Comparison of ENCODE assay signal across 8 mouse cellular contexts in genomic region chr2:180103151-180103977, GRCm38 (mm10). TPM values are rescaled to one million over a fixed set of nuclear protein-coding genes. Genes with fewer than 3 reads are reported as not detected.
DNase-seq lines count a peak whose midpoint lies in the region; ATAC-seq and TF ChIP-seq lines count a peak whose summit lies in the region.

No protein-coding gene starts in this region.

- H3K9me3 ChIP-seq in intestine, embryonic 16.5 days (ENCODE audit: control insufficient read depth, low read length): no peaks in the 10 kb centered on the region
- no peaks in the 10 kb centered on the region for H3K9me3 ChIP-seq in neural tube, embryonic 15.5 days (replicated peaks)

- H3K27ac ChIP-seq in gastrocnemius, adult 2 months: no peak overlapping the region
- no peak overlapping the region for H3K27ac ChIP-seq in testis, adult 2 months (ENCODE audit: control insufficient read depth, insufficient read depth, low read depth, low read length)
- no peak overlapping the region for H3K27ac ChIP-seq in intestine, embryonic 16.5 days (ENCODE audit: low read length)
- H3K27ac ChIP-seq in neural tube, embryonic 15.5 days (replicated peaks): no peak overlapping the region

- H3K9ac ChIP-seq in intestine, embryonic 16.5 days (ENCODE audit: low read depth, low read length): no peak overlapping the region
- H3K9ac ChIP-seq in neural tube, embryonic 15.5 days (replicated peaks): peak overlapping the region; percentile 47

- intact Hi-C loops in gastrocnemius, adult 2 months (cut with DNase I): no loop called here

- no peak for TF ChIP-seq CTCF in gastrocnemius, adult 2 months (IDR thresholded peaks at IDR 0.05)
- TF ChIP-seq CTCF in testis, adult 2 months (IDR thresholded peaks at IDR 0.05; ENCODE audit: control insufficient read depth, insufficient read depth, insufficient replicate concordance, low read depth, low read length): no peak

- H3K4me3 ChIP-seq in gastrocnemius, adult 2 months: peak overlapping the region; percentile 77
- H3K4me3 ChIP-seq in testis, adult 2 months (ENCODE audit: control insufficient read depth, low read depth, low read length): peak overlapping the region; percentile 46
- H3K4me3 ChIP-seq in intestine, embryonic 16.5 days (ENCODE audit: low read length): peak overlapping the region; percentile 61
- H3K4me3 ChIP-seq in neural tube, embryonic 15.5 days (replicated peaks): peak overlapping the region; percentile 57

- TF ChIP-seq POLR2A in testis, adult 2 months (IDR thresholded peaks at IDR 0.05; ENCODE audit: control insufficient read depth, low read depth, low read length): no peak

- H3K4me2 ChIP-seq in intestine, embryonic 16.5 days (ENCODE audit: low read depth, low read length): peak overlapping the region; percentile 98
- H3K4me2 ChIP-seq in neural tube, embryonic 15.5 days: peak overlapping the region; percentile 96

- H3K36me3 ChIP-seq in testis, adult 2 months (ENCODE audit: control insufficient read depth, insufficient read depth, low read length): no peaks in the 10 kb centered on the region
- H3K36me3 ChIP-seq in intestine, embryonic 16.5 days (ENCODE audit: control insufficient read depth, insufficient read depth, low read length): no peaks in the 10 kb centered on the region
- no peaks in the 10 kb centered on the region for H3K36me3 ChIP-seq in neural tube, embryonic 15.5 days

- DNase-seq in gastrocnemius, adult 2 months: no peak
- DNase-seq in gastrocnemius, adult 18-20 months (ENCODE audit: low spot score): no peak
- DNase-seq in testis, postnatal 10 days (ENCODE audit: low spot score): no peak
- DNase-seq in adrenal gland, postnatal 14 days: no peak
- DNase-seq in ovary, postnatal 10 days (ENCODE audit: low spot score): no peak

- under 1% methylated on average over 57 of the region's 57 CpGs for WGBS in intestine, embryonic 16.5 days
- WGBS in neural tube, embryonic 15.5 days: under 1% methylated on average over 56 of the region's 57 CpGs

- no peak for ATAC-seq in intestine, embryonic 16.5 days
- ATAC-seq in neural tube, embryonic 15.5 days (ENCODE audit: low FRiP score): no peak

- H3K4me1 ChIP-seq in testis, adult 2 months (ENCODE audit: control insufficient read depth, insufficient read depth, low read length): peaks cover 19% of the 10 kb centered on the region
- H3K4me1 ChIP-seq in intestine, embryonic 16.5 days (ENCODE audit: control insufficient read depth, insufficient read depth, low read length): peaks cover 16% of the 10 kb centered on the region
- peaks cover 35% of the 10 kb centered on the region for H3K4me1 ChIP-seq in neural tube, embryonic 15.5 days

- no peaks in the 10 kb centered on the region for H3K27me3 ChIP-seq in testis, adult 2 months (ENCODE audit: control insufficient read depth, insufficient read depth, low read length)
- peaks cover 60% of the 10 kb centered on the region for H3K27me3 ChIP-seq in intestine, embryonic 16.5 days (replicated peaks; ENCODE audit: control insufficient read depth, insufficient read depth, low read length)
- H3K27me3 ChIP-seq in neural tube, embryonic 15.5 days (replicated peaks): peaks cover 66% of the 10 kb centered on the region

RNA-seq across cellular contexts. Expression of gene Hrh3, which starts 0.9 kb away (rescaled TPM):
- not detected for total RNA-seq in gastrocnemius, adult 2 months (2021)
- total RNA-seq in gastrocnemius, adult 18-20 months (2021): not detected
- polyA plus RNA-seq in testis, adult 2 months (2012; rRNA removed): 5.1 and 5.9 TPM in 2 replicates
- 0.07 and 0.09 TPM in 2 replicates for polyA plus RNA-seq in intestine, embryonic 16.5 days (2015; fragmentation: Nextera tagmentation; extraction: Ambion mirVana)
- 1.3 and 1.9 TPM in 2 replicates for polyA plus RNA-seq in neural tube, embryonic 15.5 days (2015; fragmentation: Nextera tagmentation; extraction: Ambion mirVana)
- total RNA-seq in adrenal gland, postnatal 14 days (2021): 0.41 TPM in 1 of 2 replicates, not detected in the other

RNA-seq across cellular contexts. Expression of gene Osbpl2, which starts 15.7 kb away (rescaled TPM):
- total RNA-seq in gastrocnemius, adult 2 months (2021): 10 to 100 TPM; 16.3 to 18.6 TPM
- 10 to 100 TPM; 16.9 to 18.8 TPM for total RNA-seq in gastrocnemius, adult 18-20 months (2021)
- 16.0 and 18.5 TPM in 2 replicates for polyA plus RNA-seq in testis, adult 2 months (2012; rRNA removed)
- 30.4 and 32.4 TPM in 2 replicates for polyA plus RNA-seq in intestine, embryonic 16.5 days (2015; fragmentation: Nextera tagmentation; extraction: Ambion mirVana)
- polyA plus RNA-seq in neural tube, embryonic 15.5 days (2015; fragmentation: Nextera tagmentation; extraction: Ambion mirVana): 63.8 and 71.8 TPM in 2 replicates
- 36.1 and 36.2 TPM in 2 replicates for total RNA-seq in adrenal gland, postnatal 14 days (2021)

RNA-seq across cellular contexts. Expression of gene Mtg2, which starts 33.0 kb away (rescaled TPM):
- 10 to 100 TPM; 13.0 to 17.4 TPM for total RNA-seq in gastrocnemius, adult 2 months (2021)
- 10 to 100 TPM; 15.0 to 15.3 TPM for total RNA-seq in gastrocnemius, adult 18-20 months (2021)
- polyA plus RNA-seq in testis, adult 2 months (2012; rRNA removed): 7.0 and 7.8 TPM in 2 replicates
- 25.4 and 31.0 TPM in 2 replicates for polyA plus RNA-seq in intestine, embryonic 16.5 days (2015; fragmentation: Nextera tagmentation; extraction: Ambion mirVana)
- polyA plus RNA-seq in neural tube, embryonic 15.5 days (2015; fragmentation: Nextera tagmentation; extraction: Ambion mirVana): 35.1 and 37.6 TPM in 2 replicates
- 14.6 and 17.9 TPM in 2 replicates for total RNA-seq in adrenal gland, postnatal 14 days (2021)
